Mouse (Mus musculus) left cerebral cortex, adult 8-10 months (tissue): ENCODE measurements around the gene Olfr44. TPM values are rescaled to one million over a fixed set of nuclear protein-coding genes. Genes with fewer than 3 reads are reported as not detected.

Experiments
- DNase-seq, 2 experiments: peaks; one replicate each; pipeline ENCODE4 v3.0.0; 2022; ENCODE audit warnings: low spot score in 2 of 2
- total RNA-seq, 4 experiments: library from RNA; stranded (reverse); gene quantifications; 2 replicates each; pipeline ENCODE4 v1.2.4; 2022

The Olfr44 gene
- total RNA-seq, result not detected

- DNase-seq, result no peak
Observed at GRCm38 (mm10) chr9:39493895-39494294, at the start of gene Olfr44. TSS of gene Olfr44 (minus strand) at chr9:39493995.

GRCm38 (mm10) chr9:39523616-39524285, 30.0 kb upstream of the Olfr44 start:
- DNase-seq, result no peak

GRCm38 (mm10) chr9:39518595-39518994, 24.8 kb upstream of the Olfr44 start:
- no peak for DNase-seq

- DNase-seq, result no peak
Observed at GRCm38 (mm10) chr9:39515531-39515930, 21.7 kb upstream of the Olfr44 start, which contains the start of gene Olfr957. TSS of gene Olfr957 (minus strand) at chr9:39515809.

GRCm38 (mm10) chr9:39509412-39509811, 15.6 kb upstream of the Olfr44 start:
- DNase-seq, result no peak

- DNase-seq, result peak; percentile 11 to 13
Observed at GRCm38 (mm10) chr9:39508998-39509397, 15.2 kb upstream of the Olfr44 start.

- no peak for DNase-seq
Observed at GRCm38 (mm10) chr9:39471844-39472243, 22.0 kb downstream of the Olfr44 start, which contains the start of gene Olfr955. TSS of gene Olfr955 (minus strand) at chr9:39471944.

- DNase-seq, result no peak
Observed at GRCm38 (mm10) chr9:39456401-39456800, 37.4 kb downstream of the Olfr44 start, which contains the start of gene Olfr954. TSS of gene Olfr954 (plus strand) at chr9:39456701.

Other genes starting within 250 kb of the Olfr44 start
- not detected for gene Olfr1537, start 244.0 kb downstream of the Olfr44 start, total RNA-seq
- gene Olfr945, start 217.2 kb downstream of the Olfr44 start, total RNA-seq, result not detected
- gene Olfr948, start 167.9 kb downstream of the Olfr44 start, total RNA-seq, result not detected
- not detected for gene Olfr951, start 106.6 kb downstream of the Olfr44 start, total RNA-seq
- not detected for gene Olfr952, start 66.8 kb downstream of the Olfr44 start, total RNA-seq
- gene Olfr954, start 37.3 kb downstream of the Olfr44 start, total RNA-seq, result not detected
- gene Olfr955, start 22.1 kb downstream of the Olfr44 start, total RNA-seq, result not detected
- gene Olfr957, start 21.8 kb upstream of the Olfr44 start, total RNA-seq, result not detected
- not detected for gene Olfr958, start 60.1 kb upstream of the Olfr44 start, total RNA-seq
- gene Olfr959, start 81.6 kb upstream of the Olfr44 start, total RNA-seq, result not detected
- 1 to 10 TPM; 2.6 to 9.4 (median 6.5) TPM for gene AW551984, start 110.4 kb upstream of the Olfr44 start, total RNA-seq
- not detected for gene Olfr148, start 116.7 kb upstream of the Olfr44 start, total RNA-seq
- not detected for gene Olfr960, start 127.4 kb upstream of the Olfr44 start, total RNA-seq
- gene Olfr961, start 151.1 kb upstream of the Olfr44 start, total RNA-seq, result not detected
- not detected for gene Olfr963, start 173.2 kb upstream of the Olfr44 start, total RNA-seq
- not detected for gene Olfr149, start 213.1 kb upstream of the Olfr44 start, total RNA-seq
- gene Olfr965, start 217.4 kb upstream of the Olfr44 start, total RNA-seq, result not detected
- gene Olfr150, start 237.0 kb upstream of the Olfr44 start, total RNA-seq, result not detected